Mouse (Mus musculus) spleen, adult 2 months (tissue): ENCODE measurements at regions not wholly inside any gene's neighbourhood (a gene's known extent, or its start where the extent isn't known, plus 50 kb on each side); places are given as distances from the start of the nearest gene placed in this dataset.

Experiments used
- CTCF ChIP-seq: fragments of 200-500 bp; IDR thresholded peaks from 2 replicates; pipeline ENCODE4 v1.5.1; 2011; ENCODE audit warnings: mild to moderate bottlenecking, inconsistent platforms; ENCODE audit not compliant: insufficient read depth, insufficient read length, insufficient replicate concordance; ENCODE audit errors: extremely low read depth
- POLR2A ChIP-seq: fragments of 200-500 bp; IDR thresholded peaks from 2 replicates; pipeline ENCODE4 v1.6.1; 2011; ENCODE audit warnings: low read depth, low read length, inconsistent platforms

- TF ChIP-seq POLR2A: no peak
- no peak for TF ChIP-seq CTCF
Measured at GRCm38 (mm10) chr1:89015845-89016244, 54.4 kb upstream of the Sh3bp4 start.
